Mouse (Mus musculus): ENCODE data around the gene Cdc42bpg.

DNA sequence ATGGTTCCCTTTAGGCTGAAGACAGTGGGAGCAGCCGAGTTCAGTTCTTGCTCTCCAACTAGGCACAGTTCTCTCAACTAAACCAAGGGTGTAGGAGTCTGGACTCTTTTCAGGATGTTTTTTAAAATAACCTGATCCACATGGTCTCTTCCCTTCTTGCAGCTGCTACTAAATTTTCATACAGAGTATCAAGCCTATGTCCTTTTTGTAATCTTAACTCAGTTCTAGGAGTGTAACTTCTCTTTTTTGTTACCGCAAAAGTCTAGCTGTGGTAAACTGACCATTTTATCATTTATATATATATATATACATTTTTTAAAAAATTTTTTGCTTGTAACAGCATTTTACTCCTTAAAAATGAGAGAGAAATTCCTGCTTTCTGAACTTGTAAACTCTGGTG lies 63.9 kb downstream of the Cdc42bpg start:
- TF ChIP-seq POLR2A (IDR thresholded peaks at IDR 0.05; ENCODE audit: insufficient read length, low read depth) (no peak), CEBPB (IDR thresholded peaks at IDR 0.05; ENCODE audit: insufficient read depth, poor library complexity, severe bottlenecking) (no peak), TCF12 (IDR thresholded peaks at IDR 0.05; ENCODE audit: insufficient read depth, poor library complexity, severe bottlenecking) (no peak)
